Mouse (Mus musculus) c-Kit-positive CD71-positive TER-119-negative erythroid progenitor cells, embryonic 14.5 days (primary cell): ENCODE measurements around the gene Crlf3.

Source experiments
- DNase-seq: peaks from one replicate; pipeline ENCODE4 v3.0.0-alpha.2; 2013; ENCODE audit warnings: low read depth

Gene Crlf3

DNA sequence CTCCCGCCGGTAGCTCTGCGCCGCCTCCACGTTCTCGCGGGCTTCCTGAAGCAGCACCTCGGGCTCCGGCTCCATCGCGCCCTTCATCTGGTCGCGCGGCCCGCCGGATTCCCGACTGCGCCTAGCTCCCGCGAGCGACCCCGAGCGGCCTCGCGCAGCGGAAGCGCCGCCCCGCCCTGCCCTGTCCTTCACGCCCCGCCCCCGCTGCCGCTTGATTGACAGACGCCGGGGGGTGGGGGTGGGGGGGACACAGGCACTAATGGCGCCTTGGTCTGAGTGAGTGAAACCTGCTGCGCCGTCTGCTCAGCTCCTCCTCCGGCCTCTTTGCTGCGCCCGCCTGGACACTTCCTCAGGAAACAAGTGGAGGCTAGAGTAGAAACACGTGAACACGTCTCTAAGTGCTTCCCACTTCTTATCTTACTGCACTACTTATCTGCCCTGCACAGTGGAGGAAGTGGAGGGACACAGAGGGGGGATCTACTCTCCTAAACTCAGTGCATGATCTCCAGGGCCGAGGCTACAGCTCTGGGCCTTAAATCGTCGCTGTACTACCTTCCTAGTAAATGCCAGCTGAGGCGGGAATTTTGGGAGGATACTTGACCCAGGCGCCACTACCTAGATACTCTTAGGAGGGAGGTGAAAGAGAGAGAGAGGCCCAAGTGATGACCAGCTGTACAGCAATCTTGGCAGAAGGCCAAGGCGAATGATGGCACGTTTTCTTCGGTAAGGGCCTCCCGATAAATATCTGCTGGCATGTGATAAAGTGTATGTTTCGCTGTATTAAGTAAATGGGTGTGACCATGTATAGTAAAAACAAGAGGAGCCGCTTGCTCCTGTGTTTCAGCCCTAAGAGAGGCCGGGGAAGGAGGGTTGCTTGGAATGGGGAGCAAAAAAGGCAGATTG is at the start of gene Crlf3:
Crlf3 (minus strand) TSS at position 166 of the 903 bp plus-strand sequence.
- DNase-seq = peak; percentile 97

DNA sequence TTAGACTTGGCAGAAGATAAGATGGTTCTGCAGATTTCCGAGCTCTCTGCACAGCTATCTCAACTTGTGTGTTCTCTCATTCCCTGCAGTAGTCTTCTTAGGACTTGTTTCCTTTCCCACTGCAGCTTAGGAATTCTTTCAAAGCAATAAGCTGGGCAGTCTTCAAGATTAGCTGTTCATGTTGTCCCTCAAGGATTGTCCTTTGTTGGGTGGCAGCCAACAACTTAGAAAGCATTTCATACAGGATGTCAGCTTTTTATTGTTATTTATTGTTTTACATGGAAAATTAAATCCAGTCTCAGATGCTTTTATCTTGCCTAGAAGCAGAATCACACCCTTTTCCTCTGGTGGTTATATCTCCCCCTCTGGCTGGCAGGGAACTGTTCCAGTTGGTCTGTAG is 35.6 kb upstream of the Crlf3 start:
- DNase-seq = no peak

DNA sequence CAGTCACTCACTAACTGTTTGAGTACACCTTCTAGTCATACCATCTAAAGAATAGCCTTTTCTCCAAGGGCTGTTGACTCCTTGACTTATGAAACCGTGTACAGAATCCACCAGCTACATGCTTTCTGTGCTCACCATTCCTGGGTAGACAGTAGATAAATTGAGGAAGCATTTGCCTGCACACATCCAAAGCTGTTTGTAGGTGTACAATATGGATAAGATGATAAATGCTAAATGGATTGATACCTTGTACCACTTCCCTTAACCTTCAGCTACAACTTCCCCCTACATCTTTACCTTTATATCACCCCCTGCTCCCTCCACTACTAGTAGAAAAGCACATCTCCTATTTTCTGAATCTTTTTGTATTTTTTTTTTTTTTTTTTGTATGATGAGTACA is 23.6 kb upstream of the Crlf3 start:
- DNase-seq = no peak

DNA sequence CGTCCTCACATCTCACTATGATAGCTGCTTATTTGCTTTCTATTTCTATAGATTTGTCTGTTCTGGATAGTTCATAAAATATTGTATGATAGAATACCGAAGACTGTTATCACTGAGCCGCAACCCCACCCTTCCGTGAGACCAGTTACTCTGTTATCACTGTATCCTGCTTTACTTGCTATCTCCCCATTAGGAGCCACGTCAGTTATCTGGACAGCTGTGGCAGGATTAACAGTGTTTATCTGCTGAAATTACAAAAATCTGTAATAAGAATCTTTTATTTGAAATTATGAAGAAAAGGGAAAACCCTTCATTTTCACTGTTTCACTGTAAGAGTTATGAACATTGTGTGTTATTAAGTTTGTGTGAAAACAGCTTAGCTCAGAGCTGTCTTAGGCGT is 20.5 kb upstream of the Crlf3 start:
- no peak for DNase-seq

DNA sequence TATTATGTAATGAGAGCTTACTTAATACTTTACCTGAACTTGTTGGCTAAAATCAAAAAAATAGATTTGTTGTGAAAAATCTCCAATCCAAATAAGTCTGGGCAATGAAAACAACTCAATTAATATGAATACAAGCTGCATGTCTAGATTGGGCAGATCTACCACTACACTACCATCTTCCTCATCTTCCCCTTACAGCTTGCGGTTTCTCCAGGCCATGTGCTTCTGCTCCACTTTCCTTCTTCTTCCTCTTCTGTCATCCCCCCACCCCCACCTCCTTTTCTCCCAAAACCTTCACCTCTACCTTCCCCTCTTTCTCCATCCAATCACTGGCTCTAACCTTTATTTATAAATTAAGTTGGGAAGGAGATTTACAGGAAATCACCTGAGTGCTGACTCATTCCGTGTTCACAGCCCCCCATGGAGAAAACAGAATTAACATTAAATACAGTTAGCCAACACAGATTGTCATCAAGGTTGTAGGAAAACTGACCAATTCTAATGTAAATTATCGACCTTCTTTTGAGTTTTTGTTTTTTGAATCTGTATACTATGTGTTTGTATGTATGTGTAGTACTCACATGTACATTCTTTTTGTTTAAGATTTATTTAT is 17.8 kb upstream of the Crlf3 start:
- no peak for DNase-seq

DNA sequence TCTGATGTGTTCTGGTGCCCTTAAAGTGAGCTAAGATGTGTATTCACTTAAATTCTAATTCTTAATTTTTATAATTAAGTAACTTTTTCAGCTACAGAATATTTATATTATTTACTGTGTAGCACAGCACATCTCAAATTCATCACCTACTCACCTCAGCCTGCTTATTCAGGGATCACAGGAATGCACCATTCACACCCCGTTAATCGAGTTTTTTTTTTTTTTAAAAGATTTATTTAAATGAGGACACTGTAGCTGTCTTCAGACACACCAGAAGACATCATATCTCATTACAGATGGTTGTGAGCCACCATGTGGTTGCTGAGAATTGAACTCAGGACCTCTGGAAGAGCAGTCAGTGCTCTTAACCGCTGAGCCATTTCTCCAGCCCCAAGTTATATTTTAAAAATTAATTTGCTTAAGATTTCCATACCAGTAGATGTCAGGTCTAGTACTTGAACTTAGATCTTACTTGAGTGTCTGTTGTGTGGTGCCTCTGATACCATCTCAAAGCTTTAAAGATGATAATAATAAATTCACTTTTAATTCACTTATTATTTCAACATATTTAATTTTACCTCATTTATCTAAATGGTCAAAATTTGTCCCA is 9.9 kb upstream of the Crlf3 start:
- DNase-seq = no peak

DNA sequence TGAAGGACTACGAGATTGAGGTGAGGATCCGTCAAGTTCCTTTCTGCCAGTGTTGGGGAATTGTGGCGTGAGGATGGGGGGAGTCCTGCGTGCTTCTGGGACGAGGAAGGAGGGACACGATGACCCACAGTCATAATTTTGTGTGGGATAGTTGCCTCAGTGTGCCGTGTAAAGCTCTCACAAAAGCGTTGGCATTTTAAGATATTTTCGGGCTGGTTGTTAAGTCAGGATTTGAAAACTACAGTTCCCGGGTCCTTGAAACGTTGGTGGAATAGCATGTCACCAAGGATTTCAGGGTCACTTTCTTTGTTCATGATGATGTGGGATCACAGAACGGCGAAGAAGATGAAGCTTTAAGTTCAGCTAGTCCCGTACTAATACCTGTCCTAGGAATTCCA is 9.0 kb upstream of the Crlf3 start:
- no peak for DNase-seq

DNA sequence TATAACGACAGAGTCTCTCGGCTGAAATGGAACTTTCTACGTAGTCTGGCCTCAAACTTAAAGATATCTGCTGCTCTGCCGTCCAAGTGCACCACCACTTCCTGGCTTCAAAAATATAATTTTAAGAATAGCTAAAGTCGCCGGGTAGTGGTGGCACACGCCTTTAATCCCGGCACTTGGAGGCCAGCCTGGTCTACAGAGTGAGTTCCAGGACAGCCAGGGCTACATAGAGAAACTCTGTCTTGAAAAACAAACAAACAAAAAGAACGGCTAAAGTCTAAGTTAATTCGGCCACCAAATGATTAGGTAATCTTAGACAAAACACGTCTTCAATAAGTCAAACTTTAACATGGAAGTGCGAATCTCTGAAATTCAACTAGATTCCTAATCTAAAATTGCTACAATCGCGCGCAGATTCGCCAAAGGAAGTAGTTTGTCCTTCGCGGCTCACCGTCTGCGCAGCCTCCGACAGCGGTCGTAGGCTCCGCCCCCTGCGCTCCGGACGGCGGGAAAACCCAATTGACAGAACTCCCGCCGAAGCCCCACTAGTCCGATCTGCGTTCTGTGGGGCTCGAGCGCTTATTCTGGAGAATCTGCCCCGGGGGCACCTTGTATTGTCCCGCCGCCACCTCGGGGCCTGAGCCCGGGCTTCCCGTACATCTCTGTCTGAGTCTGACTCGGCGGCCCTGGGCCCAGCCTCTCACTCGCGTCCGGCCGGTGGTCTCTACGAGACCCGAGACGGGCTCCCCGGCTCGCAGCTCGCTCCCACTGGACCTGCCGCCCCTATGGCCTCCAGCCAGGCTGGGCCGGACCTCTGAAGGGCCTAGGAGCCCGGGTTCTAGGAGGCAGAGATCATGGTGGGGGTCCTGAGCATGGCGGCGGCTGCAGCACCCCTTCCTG is 8.4 kb upstream of the Crlf3 start, which contains the start of gene Atad5:
Atad5 (plus strand) TSS at position 484 of the 900 bp plus-strand sequence.
- peak; percentile 88 for DNase-seq

DNA sequence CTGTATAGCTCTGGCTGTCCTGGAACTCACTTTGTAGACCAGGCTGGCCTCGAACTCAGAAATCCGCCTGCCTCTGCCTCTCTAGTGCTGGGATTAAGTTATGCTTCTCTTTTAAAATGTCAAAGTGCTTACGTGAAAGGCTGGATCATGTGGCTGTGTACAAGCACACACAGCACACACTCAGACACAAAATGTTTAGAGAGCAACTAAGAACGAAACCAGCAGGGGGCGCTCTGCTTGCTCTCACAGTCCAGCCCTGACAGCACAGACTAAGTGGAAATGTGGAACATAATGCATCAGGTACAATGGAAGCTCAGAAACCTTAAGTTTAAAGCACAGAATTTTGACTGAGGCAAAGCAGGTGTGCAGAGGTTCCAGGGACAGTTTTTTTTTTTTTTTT is 6.1 kb upstream of the Crlf3 start:
- peak; percentile 95 for DNase-seq

DNA sequence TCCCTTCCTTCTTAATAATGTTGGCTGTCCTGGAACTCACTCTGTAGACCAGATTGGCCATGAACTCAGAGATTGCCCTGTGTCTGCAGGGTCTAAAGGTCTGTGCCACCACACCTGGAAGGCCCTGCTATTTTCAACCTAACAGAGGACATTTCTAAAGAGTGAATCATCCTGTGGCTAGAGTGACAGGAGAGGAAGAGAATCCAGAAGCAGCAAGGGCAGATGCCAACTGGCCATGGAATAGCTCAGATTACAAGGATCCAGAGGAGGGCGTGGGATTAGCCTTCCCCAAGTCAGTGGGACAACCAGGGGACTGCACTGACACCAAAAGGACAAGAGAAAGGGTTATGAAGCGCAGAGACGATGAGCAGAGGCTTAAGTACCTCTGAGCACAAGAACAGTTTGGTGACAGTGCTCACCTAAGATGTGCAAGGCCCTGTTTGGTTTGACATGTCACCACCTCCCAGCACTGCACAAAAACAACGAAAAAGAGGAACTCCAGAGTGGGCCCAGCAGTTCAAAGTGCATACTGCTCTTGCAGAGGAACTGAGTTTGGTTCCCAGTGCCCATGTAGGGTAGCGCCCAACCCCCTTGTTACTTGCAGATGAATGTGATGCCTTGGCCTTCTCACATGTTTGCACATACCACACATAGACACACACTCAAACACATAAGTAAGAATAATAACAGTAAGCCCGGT is 4.7 kb upstream of the Crlf3 start:
- DNase-seq = no peak

DNA sequence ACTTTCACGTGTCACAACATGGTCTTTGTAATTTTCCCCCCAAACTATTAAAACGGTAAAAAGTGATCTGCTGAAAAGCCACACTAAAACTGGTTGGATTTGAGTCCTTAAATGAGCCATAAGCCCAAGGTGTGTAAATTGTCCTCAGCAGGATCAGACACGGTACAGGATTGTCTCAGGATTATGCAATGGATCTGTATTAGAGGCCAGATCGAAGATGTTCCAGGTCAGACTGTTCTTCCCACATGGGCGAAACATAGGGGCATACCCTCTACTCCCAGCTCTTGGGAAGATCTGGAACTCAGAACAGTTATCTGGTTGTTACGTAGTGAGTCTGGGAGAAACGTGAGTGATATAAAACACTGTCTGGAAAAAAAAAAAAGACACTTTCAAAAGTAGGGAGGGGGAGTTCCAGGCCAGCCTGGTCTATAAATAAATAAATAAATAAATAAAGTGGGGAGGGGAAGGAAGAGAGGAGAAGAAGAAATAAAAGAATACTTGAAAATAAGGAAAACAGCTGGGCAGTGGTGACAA is 1.1 kb upstream of the Crlf3 start:
- no peak for DNase-seq

DNA sequence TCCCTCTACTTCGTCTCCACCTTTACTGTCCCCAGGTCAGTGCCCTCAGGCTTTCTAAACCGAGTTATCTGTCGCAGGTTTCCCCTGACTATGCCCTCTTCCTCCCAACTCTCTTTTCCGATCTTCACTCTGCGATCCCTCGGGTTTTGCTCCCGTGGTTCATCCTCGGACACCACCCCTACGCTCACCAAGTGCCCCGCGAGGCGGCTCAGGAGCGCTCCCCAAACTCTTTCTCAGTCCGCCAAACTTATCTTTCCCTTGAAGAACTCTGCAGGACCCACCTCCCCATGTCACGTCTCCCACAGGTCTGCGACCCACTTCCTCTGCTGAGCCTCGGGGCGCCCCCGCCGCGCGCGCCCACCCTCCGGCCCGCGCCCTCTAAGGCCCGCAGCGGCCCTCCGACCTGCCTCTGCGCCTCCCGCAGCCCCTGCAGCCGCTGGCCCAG is 388 bp downstream of the Crlf3 start:
- no peak for DNase-seq

DNA sequence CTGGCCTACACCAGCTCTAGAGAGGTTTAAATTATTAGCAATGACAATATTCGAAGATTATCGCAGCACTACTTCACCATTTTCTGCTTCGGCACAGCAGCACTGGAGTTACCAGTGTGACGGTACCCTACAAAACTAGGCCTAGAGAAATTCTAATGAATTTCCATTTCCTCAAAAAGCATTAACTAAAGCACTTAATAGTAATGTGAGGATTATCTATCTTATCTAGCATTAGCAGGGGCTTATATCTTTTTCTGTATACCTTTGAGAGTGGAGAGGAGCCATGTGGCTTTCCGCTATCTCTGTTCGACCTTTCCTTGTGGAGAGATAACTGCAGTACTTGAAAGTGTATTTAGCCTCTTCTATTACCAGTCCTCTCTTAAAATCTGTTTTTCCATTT is 1.0 kb downstream of the Crlf3 start:
- DNase-seq = no peak

DNA sequence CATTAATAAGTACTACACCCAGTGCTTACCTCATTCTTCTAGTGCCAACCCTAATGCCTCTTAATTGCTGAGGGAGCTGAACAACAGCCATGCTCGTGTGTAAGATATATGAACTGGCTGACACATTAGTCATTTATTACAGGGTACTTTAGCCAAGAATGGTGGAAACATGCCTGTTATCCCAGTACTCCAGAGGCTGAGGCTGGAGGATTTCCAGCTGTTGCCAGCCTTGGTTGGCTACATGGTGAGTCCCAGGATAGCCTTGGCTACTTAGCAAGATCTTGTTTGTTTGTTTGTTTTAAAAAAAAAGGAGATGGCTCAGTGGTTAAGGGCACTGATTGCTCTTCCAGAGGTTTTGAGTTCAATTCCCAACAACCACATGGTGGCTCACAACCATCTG is 2.0 kb downstream of the Crlf3 start:
- no peak for DNase-seq

DNA sequence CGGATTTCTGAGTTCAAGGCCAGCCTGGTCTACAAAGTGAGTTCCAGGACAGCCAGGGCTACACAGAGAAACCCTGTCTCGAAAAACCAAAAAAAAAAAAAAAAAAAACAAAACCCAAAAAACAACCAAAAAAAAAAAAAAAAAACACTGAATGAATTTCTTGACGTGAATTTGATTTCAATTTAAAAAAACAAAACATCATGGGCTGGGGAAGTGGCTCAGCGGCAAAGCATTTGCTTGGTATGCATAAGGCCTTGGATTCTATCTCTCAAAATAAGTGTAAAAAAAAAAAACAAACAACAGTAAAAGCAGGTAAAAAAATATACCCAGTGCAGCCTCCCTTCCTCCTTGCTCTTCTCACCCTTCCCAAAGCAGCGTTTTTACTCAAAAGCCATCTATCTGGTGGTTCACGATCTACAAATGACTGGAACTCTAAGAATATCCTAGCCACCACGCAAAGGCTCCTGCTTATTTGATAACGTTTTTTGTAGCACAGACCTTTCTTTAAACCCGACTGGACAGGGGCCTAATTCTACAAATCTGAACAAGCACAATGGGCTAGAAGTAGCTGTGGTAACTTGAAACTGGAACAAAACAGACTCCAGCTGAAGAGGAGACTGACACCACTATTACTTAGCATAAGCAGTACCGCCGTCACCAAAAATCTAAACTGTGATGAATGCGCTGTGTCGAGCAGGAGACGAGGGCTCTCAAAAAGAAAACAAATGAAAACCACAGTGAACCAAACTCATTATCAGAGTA is 2.8 kb downstream of the Crlf3 start:
- DNase-seq = no peak

DNA sequence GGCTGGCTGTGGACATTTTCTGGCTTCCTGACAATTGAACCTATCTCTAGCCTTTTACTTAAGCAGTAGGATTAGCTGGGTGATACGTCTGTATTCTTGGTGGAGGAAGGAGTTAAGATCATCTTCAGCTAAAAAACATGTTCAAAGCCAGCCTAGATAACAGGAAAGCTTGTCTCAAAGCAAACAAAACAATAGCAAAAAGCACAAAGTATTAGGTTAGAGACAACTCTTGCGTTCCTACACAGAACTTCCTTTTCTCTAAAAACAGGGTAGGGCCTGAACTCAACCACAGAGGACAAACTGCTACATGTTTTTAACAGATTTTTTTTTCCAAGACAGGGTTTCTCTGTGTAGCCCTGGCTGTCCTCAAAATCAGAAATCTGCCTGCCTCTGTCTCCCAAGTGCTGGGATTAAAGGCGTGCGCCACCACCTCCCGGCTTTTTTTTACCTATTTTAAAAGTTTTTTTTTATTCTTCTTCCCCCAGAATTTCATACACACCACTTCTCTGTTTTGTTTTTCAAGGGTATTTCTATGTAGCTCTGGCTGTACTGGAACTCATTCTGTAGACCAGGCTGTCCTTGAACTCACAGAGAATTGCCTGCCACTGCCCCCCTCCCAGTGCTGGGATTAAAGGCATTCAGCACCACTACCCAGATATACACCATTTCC is 5.0 kb downstream of the Crlf3 start:
- no peak for DNase-seq

DNA sequence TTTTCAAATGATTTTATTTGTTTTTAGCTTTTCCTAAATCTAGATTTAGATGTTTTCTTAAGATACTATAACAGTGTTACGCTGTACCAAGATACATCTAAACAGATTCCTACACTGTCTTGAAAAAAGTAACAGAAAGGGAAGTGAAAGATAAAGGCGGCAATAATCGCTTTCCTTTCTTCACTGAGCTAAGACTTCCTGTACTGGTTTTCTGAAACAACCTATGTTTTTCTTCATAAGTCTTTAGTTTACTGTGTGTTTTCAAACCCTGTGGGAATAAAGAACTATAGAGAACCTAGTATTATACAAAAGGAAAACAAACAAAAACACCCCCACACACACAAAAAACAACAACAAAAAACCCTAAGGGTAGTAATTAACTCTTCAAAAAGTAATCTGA is 8.4 kb downstream of the Crlf3 start:
- no peak for DNase-seq

DNA sequence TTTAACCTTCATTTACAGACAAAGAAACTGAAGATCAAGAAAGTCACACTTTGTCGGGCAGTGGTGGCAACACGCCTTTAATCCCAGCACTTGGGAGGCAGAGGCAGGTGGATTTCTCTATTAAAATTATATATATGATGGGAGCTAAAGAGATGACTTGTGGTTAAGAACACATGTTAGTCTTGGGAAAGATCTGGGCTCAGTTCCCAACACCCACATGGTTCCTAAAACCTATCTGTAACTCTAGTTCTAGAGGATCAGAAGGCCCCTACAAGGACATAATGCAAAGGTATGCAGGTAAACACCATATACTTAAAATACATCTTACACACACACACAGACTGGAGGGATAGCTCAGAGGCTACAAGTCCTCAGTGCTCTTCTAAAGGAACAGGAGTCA is 9.8 kb downstream of the Crlf3 start:
- DNase-seq = no peak

DNA sequence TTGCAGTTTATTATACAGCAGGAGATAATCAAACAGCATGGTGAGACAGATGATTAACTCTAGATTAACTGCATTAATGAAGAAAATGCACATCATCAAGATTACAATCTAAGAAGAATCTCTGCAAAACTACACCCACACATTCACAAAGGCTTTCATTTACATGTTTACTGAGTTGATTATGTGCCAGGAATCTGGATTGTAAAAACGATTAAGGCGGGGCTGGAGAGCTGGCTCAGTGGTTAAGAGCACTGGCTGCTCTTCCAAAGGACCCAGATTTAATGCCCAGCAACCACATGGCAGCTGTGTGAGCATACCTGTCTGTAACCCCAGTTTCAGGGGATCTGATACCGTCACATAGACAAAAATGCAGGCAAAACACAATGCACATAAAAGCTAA is 11.0 kb downstream of the Crlf3 start:
- DNase-seq = no peak

DNA sequence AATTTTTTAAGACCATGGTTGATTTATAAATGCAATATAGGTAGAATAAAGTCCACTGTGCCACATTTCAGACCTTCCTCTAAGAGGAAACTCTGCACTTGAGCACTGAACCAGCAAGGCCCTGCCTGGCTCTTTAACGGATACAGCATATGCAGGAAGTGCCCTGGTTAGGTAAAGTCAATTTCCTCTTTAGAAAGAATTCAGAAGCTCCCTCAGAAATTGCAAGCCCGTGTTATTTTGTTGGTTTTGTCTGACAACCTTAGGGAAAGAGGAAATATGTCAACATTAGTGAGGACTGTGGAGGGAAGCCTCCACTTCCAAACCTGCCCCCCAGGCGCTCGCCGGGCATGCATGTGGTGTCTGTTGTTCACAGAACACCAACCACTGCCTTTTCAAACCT is 13.2 kb downstream of the Crlf3 start:
- DNase-seq = no peak
